Mouse (Mus musculus): ENCODE measurements around the gene Cpsf7. TPM values are rescaled to one million over a fixed set of nuclear protein-coding genes. Genes with fewer than 3 reads are reported as not detected.
A peak's percentile ranks its signal among the peaks of the same experiment; 100 is the strongest.

The Cpsf7 gene
- 58.9 and 60.3 TPM in 2 replicates for polyA plus RNA-seq (2014; fragmentation: Nextera tagmentation; extraction: Ambion mirVana)

GRCm38 (mm10) chr19:10525106-10525901 lies at the start of gene Cpsf7:
Gene Cpsf7 (plus strand): TSS chr19:10525266.
- no peaks in the 10 kb centered on the region for H3K27me3 ChIP-seq (ENCODE audit: insufficient read depth, low read length)
- DNase-seq (peak; percentile 96), ATAC-seq (ENCODE audit: insufficient read depth) (peak; percentile 97)
- under 1% methylated on average over 92 of the region's 93 CpGs for WGBS
- peaks cover 8% of the 10 kb centered on the region; the same call in 1 of the 2 replicates for H3K4me1 ChIP-seq (ENCODE audit: insufficient read depth)
- peak within 1 kb of the TSS; percentile 76 for H3K4me2 ChIP-seq
- TF ChIP-seq CTCF (IDR thresholded peaks at IDR 0.05; ENCODE audit: low read depth), result no peak
- H3K27ac ChIP-seq (ENCODE audit: low read depth), result peak within 1 kb of the TSS; percentile 98
- H3K9ac ChIP-seq, result peak within 1 kb of the TSS; percentile 98
- H3K9me3 ChIP-seq (ENCODE audit: low read depth, low read length), result no peaks in the 10 kb centered on the region
- peak within 1 kb of the TSS; percentile 92 for H3K4me3 ChIP-seq (ENCODE audit: low read depth, low read length)
- peaks cover 28% of the 10 kb centered on the region for H3K36me3 ChIP-seq (ENCODE audit: insufficient read depth)

DNA sequence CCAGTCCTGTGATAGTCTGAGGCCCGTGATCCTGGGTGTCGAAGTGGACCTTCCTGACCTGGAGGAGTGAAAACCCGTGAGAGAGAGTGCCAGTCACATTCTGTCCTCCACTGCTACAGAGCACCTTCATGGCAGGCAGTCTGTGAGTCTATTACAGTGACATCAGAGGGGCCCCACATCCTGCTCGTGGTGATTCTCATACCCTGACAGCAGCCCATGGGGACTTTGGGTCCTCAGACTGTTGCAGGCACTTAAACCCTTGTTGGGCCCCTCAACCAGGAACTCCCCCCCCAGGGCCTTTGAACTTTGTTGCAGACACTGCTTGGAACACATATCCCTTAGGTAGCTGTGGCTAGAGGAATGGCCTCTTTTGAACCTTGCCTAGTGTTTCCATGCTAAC lies 45.5 kb upstream of the Cpsf7 start:
- Histone ChIP-seq H3K9ac (no peak overlapping the region), H3K4me1 (ENCODE audit: insufficient read depth) (no peaks in the 10 kb centered on the region), H3K27ac (ENCODE audit: low read depth) (no peak overlapping the region), H3K4me2 (no peak overlapping the region), H3K36me3 (ENCODE audit: insufficient read depth) (no peaks in the 10 kb centered on the region), H3K27me3 (ENCODE audit: insufficient read depth, low read length) (no peaks in the 10 kb centered on the region), H3K4me3 (ENCODE audit: low read depth, low read length) (no peak overlapping the region), H3K9me3 (ENCODE audit: low read depth, low read length) (no peaks in the 10 kb centered on the region)
- DNase-seq (no peak), ATAC-seq (ENCODE audit: insufficient read depth) (no peak)
- TF ChIP-seq CTCF (IDR thresholded peaks at IDR 0.05; ENCODE audit: low read depth), result no peak
- 36% methylated on average over 4 of the region's 4 CpGs for WGBS

DNA sequence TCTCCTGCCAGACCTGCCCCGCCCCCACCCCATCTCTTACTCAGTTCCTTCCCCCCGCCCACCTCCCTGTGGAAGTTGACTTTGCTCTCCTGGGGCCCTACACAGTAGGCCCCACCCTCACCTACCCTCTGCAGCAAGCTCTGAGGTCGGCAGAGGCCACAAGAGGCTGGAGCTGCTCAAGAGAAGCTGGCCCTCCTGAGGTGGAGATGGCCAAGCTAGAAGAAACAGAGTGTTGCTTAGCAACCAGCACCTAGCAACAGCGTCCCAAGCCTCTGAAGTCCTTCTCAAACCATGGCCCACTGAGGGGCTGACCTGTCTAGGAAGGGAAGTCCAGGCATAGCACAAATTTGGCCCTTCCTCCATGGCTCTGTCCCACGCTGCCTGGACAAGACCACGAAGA lies 42.4 kb upstream of the Cpsf7 start, which contains the start of gene Ppp1r32:
Ppp1r32 (minus strand) TSS at position 226 of the 400 bp plus-strand sequence.
- H3K9me3 ChIP-seq (ENCODE audit: low read depth, low read length), result no peaks in the 10 kb centered on the region
- no peak within 1 kb of the TSS for H3K27ac ChIP-seq (ENCODE audit: low read depth)
- H3K4me1 ChIP-seq (ENCODE audit: insufficient read depth), result no peaks in the 10 kb centered on the region
- DNase-seq (peak; percentile 59), ATAC-seq (ENCODE audit: insufficient read depth) (no peak)
- H3K9ac ChIP-seq, result no peak within 1 kb of the TSS
- WGBS, result 23% methylated on average over 6 of the region's 6 CpGs
- H3K4me2 ChIP-seq, result no peak within 1 kb of the TSS
- TF ChIP-seq CTCF (IDR thresholded peaks at IDR 0.05; ENCODE audit: low read depth), result no peak
- no peaks in the 10 kb centered on the region for H3K36me3 ChIP-seq (ENCODE audit: insufficient read depth)
- H3K4me3 ChIP-seq (ENCODE audit: low read depth, low read length), result no peak within 1 kb of the TSS
- no peaks in the 10 kb centered on the region for H3K27me3 ChIP-seq (ENCODE audit: insufficient read depth, low read length)

DNA sequence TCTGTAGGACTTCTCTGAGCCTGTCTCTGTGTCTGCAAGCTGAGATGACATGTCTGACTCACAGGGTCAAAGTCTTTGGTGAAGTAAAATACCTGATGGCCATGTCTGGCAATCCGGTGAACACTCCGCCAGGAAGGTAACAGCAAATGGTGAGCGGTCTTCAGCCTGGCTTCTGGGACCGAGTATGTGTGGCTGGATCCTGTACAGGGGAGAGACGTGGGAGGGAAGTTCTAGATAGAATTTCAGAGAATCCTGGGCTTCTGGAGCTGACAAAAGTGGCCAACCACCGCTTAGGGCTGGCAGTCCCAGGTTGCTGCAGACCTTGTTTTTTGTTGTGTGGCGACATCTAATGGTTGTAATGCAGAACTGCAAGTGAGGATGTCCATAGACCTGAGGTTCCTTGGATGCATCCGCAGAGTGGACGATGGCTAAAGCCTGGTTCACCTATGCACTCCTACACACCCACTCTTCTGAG lies 38.8 kb upstream of the Cpsf7 start:
- peak; percentile 96 for TF ChIP-seq CTCF (IDR thresholded peaks at IDR 0.05; ENCODE audit: low read depth)
- ATAC-seq (ENCODE audit: insufficient read depth) (peak; percentile 84), DNase-seq (peak; percentile 91)
- no peaks in the 10 kb centered on the region for H3K9me3 ChIP-seq (ENCODE audit: low read depth, low read length)
- no peak overlapping the region for H3K4me3 ChIP-seq (ENCODE audit: low read depth, low read length)
- 19% methylated on average over 9 of the region's 9 CpGs for WGBS
- no peak overlapping the region for H3K9ac ChIP-seq
- no peaks in the 10 kb centered on the region for H3K36me3 ChIP-seq (ENCODE audit: insufficient read depth)
- H3K27ac ChIP-seq (ENCODE audit: low read depth), result no peak overlapping the region
- H3K27me3 ChIP-seq (ENCODE audit: insufficient read depth, low read length), result no peaks in the 10 kb centered on the region
- no peak overlapping the region for H3K4me2 ChIP-seq
- H3K4me1 ChIP-seq (ENCODE audit: insufficient read depth), result no peaks in the 10 kb centered on the region

DNA sequence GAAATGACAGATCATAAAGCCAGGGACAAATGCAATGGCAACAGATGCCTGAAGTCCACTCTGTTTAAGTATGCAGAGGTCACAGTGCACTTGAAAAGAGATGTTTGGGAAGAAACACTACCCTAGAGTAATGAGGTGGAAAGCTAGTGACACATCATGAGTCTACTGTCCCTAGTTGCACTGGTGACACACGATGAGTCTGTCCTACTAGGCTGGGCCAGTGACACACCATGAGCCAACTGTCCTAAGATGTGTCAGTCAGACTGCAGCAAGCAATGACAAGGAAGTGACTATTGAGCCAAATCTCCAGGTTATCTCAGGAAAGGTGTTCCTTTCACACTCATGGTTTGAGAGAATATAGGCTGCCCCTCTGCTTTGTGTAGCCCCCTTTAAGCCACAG lies 29.4 kb upstream of the Cpsf7 start:
- ATAC-seq (ENCODE audit: insufficient read depth), result no peak

DNA sequence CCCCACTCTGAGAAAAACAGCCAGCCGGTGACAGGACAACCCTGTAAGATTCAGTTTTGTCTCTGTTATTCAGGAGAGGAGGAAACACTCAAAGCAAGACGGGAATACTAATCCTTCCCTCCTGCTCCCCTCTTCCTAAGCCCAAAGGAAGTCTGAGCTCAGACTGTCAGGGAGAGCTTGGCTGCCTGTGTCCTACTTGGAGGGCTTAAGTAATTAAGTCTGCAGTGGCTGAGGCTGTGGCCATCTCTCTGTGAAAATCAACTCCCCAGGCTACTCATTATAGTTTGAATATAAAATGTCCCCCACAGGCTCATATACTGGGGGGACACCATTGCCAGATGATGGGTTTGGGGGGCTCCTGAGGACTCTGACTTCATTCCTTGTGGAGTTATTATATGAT lies 28.1 kb upstream of the Cpsf7 start:
- Histone ChIP-seq H3K4me3 (ENCODE audit: low read depth, low read length) (no peak overlapping the region), H3K4me1 (ENCODE audit: insufficient read depth) (no peaks in the 10 kb centered on the region), H3K9me3 (ENCODE audit: low read depth, low read length) (no peaks in the 10 kb centered on the region), H3K27ac (ENCODE audit: low read depth) (no peak overlapping the region), H3K27me3 (ENCODE audit: insufficient read depth, low read length) (no peaks in the 10 kb centered on the region), H3K36me3 (ENCODE audit: insufficient read depth) (peaks cover 30% of the 10 kb centered on the region), H3K9ac (no peak overlapping the region), H3K4me2 (no peak overlapping the region)
- DNase-seq, result no peak
- 57% methylated on average over 2 of the region's 2 CpGs for WGBS
- TF ChIP-seq CTCF (IDR thresholded peaks at IDR 0.05; ENCODE audit: low read depth), result no peak
- no peak for ATAC-seq (ENCODE audit: insufficient read depth)

More for the DNA sequence above, 29.4 kb upstream of the Cpsf7 start:
- Histone ChIP-seq H3K27ac (ENCODE audit: low read depth) (no peak overlapping the region), H3K9me3 (ENCODE audit: low read depth, low read length) (no peaks in the 10 kb centered on the region), H3K9ac (no peak overlapping the region), H3K27me3 (ENCODE audit: insufficient read depth, low read length) (no peaks in the 10 kb centered on the region), H3K4me2 (no peak overlapping the region), H3K4me3 (ENCODE audit: low read depth, low read length) (no peak overlapping the region), H3K36me3 (ENCODE audit: insufficient read depth) (peaks cover 17% of the 10 kb centered on the region), H3K4me1 (ENCODE audit: insufficient read depth) (no peaks in the 10 kb centered on the region)
- WGBS, result 85% methylated on average over 1 of the region's 1 CpGs
- TF ChIP-seq CTCF (IDR thresholded peaks at IDR 0.05; ENCODE audit: low read depth), result no peak
- DNase-seq, result no peak

- H3K27me3 ChIP-seq (ENCODE audit: insufficient read depth, low read length), result no peaks in the 10 kb centered on the region
- H3K4me2 ChIP-seq, result no peak overlapping the region
- no peak overlapping the region for H3K27ac ChIP-seq (ENCODE audit: low read depth)
- H3K9ac ChIP-seq, result no peak overlapping the region
- 50% methylated on average over 8 of the region's 8 CpGs for WGBS
- no peaks in the 10 kb centered on the region for H3K9me3 ChIP-seq (ENCODE audit: low read depth, low read length)
- no peak for TF ChIP-seq CTCF (IDR thresholded peaks at IDR 0.05; ENCODE audit: low read depth)
- H3K4me3 ChIP-seq (ENCODE audit: low read depth, low read length), result no peak overlapping the region
- H3K4me1 ChIP-seq (ENCODE audit: insufficient read depth), result no peaks in the 10 kb centered on the region
- H3K36me3 ChIP-seq (ENCODE audit: insufficient read depth), result peaks cover 35% of the 10 kb centered on the region
- no peak for ATAC-seq (ENCODE audit: insufficient read depth)
- DNase-seq, result no peak
Measured at GRCm38 (mm10) chr19:10497512-10498160, 27.4 kb upstream of the Cpsf7 start.

Measured in lung, embryonic 14.5 days (tissue).